In the genomic region with DNA sequence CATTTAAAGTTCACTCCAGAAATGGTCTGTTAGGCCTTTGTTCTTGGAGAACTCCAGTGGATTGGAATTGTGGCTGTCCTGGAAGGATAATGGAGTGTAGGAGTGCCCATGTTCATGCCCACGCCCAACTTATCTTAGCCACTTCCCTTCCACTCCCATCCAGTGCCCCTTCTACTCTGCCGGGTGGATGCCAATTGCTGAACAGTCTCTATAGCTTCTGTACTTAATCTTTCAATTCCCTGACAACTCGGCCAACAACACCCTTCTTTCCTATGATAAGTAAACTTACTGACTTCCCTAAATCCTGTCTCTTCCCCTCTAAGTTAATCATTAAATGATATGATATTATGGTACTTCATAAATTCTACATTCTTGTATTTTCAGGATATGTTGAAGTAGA, we compare ENCODE assay signal across 1 mouse cellular context.
TF ChIP-seq lines count a peak whose summit lies in the region.

No protein-coding gene starts in this region.

TF ChIP-seq in MEL, 35 proteins besides CTCF, POLR2A, EP300 and RAD21 (continued from another document):
- TF ChIP-seq USF1 (IDR thresholded peaks at IDR 0.05; ENCODE audit: low read depth, low read length) = no peak
- 0 out of 2 replicates have a peak, but pooled peaks have one; percentile 6 for TF ChIP-seq TCF12 (IDR thresholded peaks at IDR 0.05; ENCODE audit: low read depth, low read length)
- TF ChIP-seq TAL1 (IDR thresholded peaks at IDR 0.05; ENCODE audit: low read length) = peak; percentile 26; the same call in 1 of the 2 replicates
- no peak for TF ChIP-seq MAFK (IDR thresholded peaks at IDR 0.05; ENCODE audit: borderline replicate concordance, low read depth, low read length)
- TF ChIP-seq MXI1 (IDR thresholded peaks at IDR 0.05; ENCODE audit: low read depth, low read length) = no peak
TF ChIP-seq in MEL: peak in this region for 7.
